Mouse (Mus musculus) gastrocnemius, postnatal 14 days (tissue): Measurements from ENCODE around the gene Zdhhc13. TPM values are rescaled to one million over a fixed set of nuclear protein-coding genes. Genes with fewer than 3 reads are reported as not detected.

Experiments
- DNase-seq: peaks from one replicate; pipeline ENCODE4 v3.0.0; 2021; ENCODE audit warnings: mixed read lengths
- intact Hi-C: fragments of 180-260 bp; cut with DNase I; formaldehyde crosslinking; loops from one replicate; pipeline ENCODE4 v1.15.1; 2025; ENCODE audit warnings: low total_unique reads
- total RNA-seq, 2 experiments: library from RNA; stranded (reverse); gene quantifications; 2 replicates each; pipeline ENCODE4 v1.2.3; 2021

Zdhhc13 gene
- total RNA-seq, 2 experiments from 2014 or later = 4.4 to 4.7 TPM

GRCm38 (mm10) chr7:48867576-48867975 is 78.8 kb downstream of the Zdhhc13 start:
- intact Hi-C loops = no loop called here

GRCm38 (mm10) chr7:48870144-48870543 is 81.3 kb downstream of the Zdhhc13 start:
- intact Hi-C loops = loop anchor here (5.0 kb wide), 1 partner anchor 43 kb away; no protein-coding TSS in a partner anchor
- no peak for DNase-seq

More at GRCm38 (mm10) chr7:48867576-48867975, 78.8 kb downstream of the Zdhhc13 start:
- DNase-seq = no peak

GRCm38 (mm10) chr7:48870579-48871180 is 81.9 kb downstream of the Zdhhc13 start:
- DNase-seq = no peak
- intact Hi-C loops = loop anchor here (5.0 kb wide), 1 partner anchor 43 kb away; no protein-coding TSS in a partner anchor

GRCm38 (mm10) chr7:48871292-48871691 is 82.5 kb downstream of the Zdhhc13 start:
- intact Hi-C loops = loop anchor here (5.0 kb wide), 1 partner anchor 44 kb away; no protein-coding TSS in a partner anchor
- no peak for DNase-seq

- DNase-seq = no peak
- intact Hi-C loops = loop anchor here (5.0 kb wide), 1 partner anchor 123 kb away; no protein-coding TSS in a partner anchor
Measured at GRCm38 (mm10) chr7:48875096-48875495, 86.3 kb downstream of the Zdhhc13 start.

GRCm38 (mm10) chr7:48876526-48876925 is 87.7 kb downstream of the Zdhhc13 start:
- intact Hi-C loops = loop anchor here (5.0 kb wide), 1 partner anchor 124 kb away; no protein-coding TSS in a partner anchor
- no peak for DNase-seq

Other genes with a start within 250 kb of the Zdhhc13 start
- under 1 TPM; 0.25 to 0.35 TPM for gene Mrgprb2, start 230.9 kb upstream of the Zdhhc13 start, total RNA-seq
- not detected for gene Mrgprb3, start 145.2 kb upstream of the Zdhhc13 start, total RNA-seq
- gene Csrp3, start 59.0 kb downstream of the Zdhhc13 start, total RNA-seq = 100 to 1,000 TPM in 1 of 2 experiments, 10 to 100 TPM in 1; 68.0 to 312 TPM
- gene E2f8, start 92.6 kb downstream of the Zdhhc13 start, total RNA-seq = 1 to 10 TPM; 1.6 to 2.0 TPM
- 10 to 100 TPM; 26.2 to 39.3 TPM for gene Nav2, start 119.7 kb downstream of the Zdhhc13 start, total RNA-seq